Mouse (Mus musculus) liver, embryonic 13.5 days (tissue): ENCODE results near the gene Olfr1512. TPM values are rescaled to one million over a fixed set of nuclear protein-coding genes. Genes with fewer than 3 reads are reported as not detected.

Experiments used
- ATAC-seq: fragments of 200-750 bp; cut with Nextera tagmentation; 2 replicates; pipeline ENCODE4 v1.8.0; 2017; ENCODE audit warnings: low read depth, mild to moderate bottlenecking, moderate number of reproducible peaks, moderate library complexity
- DNase-seq: peaks from one replicate; pipeline ENCODE4 v3.0.0; 2022
- H3K27ac ChIP-seq: fragments of 300-500 bp; sonication (generic); 2 replicates; pipeline ENCODE4 v1.5.1; 2015; ENCODE audit warnings: moderate library complexity, mild to moderate bottlenecking, inconsistent platforms
- H3K27me3 ChIP-seq: fragments of 300-500 bp; sonication (generic); 2 replicates; pipeline ENCODE4 v1.6.1; 2015; ENCODE audit warnings: mild to moderate bottlenecking, inconsistent platforms
- H3K36me3 ChIP-seq: fragments of 300-500 bp; sonication (generic); 2 replicates; pipeline ENCODE4 v1.6.1; 2015; ENCODE audit warnings: mild to moderate bottlenecking, inconsistent platforms
- H3K4me1 ChIP-seq: fragments of 300-500 bp; sonication (generic); replicated peaks from 2 replicates; pipeline ENCODE4 v1.6.1; 2015; ENCODE audit warnings: inconsistent platforms
- H3K4me2 ChIP-seq: fragments of 300-500 bp; sonication (generic); 2 replicates; pipeline ENCODE4 v1.6.1; 2015; ENCODE audit warnings: inconsistent platforms, mild to moderate bottlenecking, moderate library complexity
- H3K4me3 ChIP-seq: fragments of 300-500 bp; sonication (generic); replicated peaks from 2 replicates; pipeline ENCODE4 v1.5.1; 2015; ENCODE audit warnings: mild to moderate bottlenecking, inconsistent platforms
- H3K9ac ChIP-seq: fragments of 300-500 bp; sonication (generic); 2 replicates; pipeline ENCODE4 v1.6.1; 2015; ENCODE audit warnings: mild to moderate bottlenecking, inconsistent platforms
- H3K9me3 ChIP-seq: fragments of 300-500 bp; sonication (generic); replicated peaks from 2 replicates; pipeline ENCODE4 v1.6.1; 2016; ENCODE audit warnings: inconsistent platforms
- WGBS: fragments of 180-500 bp; shearing (Covaris S2); methylation state at CpG from one replicate; pipeline ENCODE4 v1.1.7; 2015; ENCODE audit not compliant: insufficient replicate concordance; 5-methylcytosine and 5-hydroxymethylcytosine counted together
- polyA plus RNA-seq: library from polyadenylated mRNA; unstranded; fragments of >200 nt; fragmentation: Nextera tagmentation; extraction: Ambion mirVana; gene quantifications from 2 replicates; pipeline ENCODE4 v1.2.1, GENCODE M21; 2015

Gene Olfr1512
- polyA plus RNA-seq, 1 experiment from 2014 or later, result not detected

DNA sequence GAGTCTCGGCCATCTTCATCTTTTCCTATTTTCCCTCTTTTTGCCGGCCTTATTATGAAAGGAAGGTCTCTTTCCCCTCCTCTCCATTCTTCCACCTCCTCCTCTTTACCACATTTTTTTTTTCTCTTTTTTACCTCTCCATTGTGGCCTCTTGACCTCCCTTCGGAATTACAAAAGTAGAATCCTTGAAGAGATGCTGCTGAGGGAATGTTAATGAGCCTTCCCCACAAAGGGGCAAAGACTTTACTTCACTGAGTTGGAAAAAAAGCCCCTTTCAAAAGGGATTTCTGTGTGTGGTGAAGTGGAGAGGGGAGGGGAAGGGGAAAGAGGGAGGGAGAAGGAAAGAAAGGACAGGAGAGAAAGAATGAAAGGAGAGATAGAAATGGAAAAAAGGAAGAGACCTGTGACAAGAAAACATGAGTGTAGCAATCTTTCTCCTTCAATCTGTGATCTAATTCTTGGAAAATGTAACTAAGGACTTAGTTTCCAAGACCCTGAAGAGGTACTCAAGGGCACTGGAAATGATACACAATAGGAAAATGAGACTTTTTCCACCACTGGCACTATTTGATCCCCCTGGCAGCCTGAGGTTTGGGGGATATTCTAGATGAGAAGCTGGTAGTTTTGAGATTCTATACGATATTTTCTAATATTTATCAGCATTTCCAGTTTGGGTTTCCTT, 47.8 kb downstream of the Olfr1512 start:
- Histone ChIP-seq H3K9ac (no peak overlapping the region), H3K27ac (no peak overlapping the region), H3K4me3 (no peak overlapping the region), H3K4me1 (no peaks in the 10 kb centered on the region), H3K9me3 (no peaks in the 10 kb centered on the region), H3K4me2 (no peak overlapping the region), H3K27me3 (peaks cover 76% of the 10 kb centered on the region), H3K36me3 (no peaks in the 10 kb centered on the region)
- DNase-seq (no peak), ATAC-seq (no peak)
- 24% methylated on average over 4 of the region's 4 CpGs for WGBS

DNA sequence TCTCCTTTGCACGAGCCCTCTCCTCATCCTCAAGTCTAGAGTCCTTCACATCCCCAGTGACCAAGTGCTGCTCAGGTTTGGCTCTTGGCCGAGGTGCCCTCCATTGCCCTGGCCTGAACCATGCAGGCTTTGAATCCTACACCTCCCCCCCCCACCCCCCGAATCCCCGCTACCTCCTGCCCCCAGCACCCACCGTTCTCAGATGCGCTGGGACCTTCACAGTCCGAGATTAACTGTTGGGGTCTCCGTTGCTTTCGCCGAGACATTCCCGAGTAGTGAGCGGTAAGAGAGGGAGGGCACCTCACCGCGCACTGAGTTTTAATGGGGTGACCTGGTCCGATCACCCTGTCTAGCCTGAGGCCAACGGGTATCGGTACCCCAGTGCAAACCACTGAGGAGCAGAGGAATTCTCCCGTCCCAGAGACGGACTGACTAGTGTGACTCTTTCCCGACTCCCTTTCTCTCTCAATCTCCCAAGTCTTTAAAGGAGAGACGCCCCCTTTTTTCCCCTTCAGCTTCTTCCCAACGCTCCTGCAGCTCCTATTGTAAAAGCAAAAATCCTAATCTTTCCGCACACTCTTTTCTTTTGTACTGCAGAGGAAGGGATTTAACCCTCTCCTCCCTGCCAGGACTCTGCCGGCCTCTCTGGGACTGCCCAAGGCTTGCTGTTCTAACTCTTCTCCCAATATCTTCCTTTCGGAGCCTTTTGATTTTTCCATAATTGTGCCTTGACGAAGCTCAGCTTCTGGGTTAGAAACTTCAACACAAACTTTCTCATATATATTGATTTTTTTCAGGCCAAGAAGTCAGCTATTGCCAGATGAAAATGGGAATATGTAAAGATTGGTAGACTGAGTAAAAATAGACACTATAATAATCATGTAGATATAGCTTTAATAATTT, 50.8 kb downstream of the Olfr1512 start, which contains the start of gene Sall2:
Sall2 (minus strand) TSS at position 853 of the 903 bp plus-strand sequence.
- peaks cover 89% of the 10 kb centered on the region for H3K27me3 ChIP-seq
- peak within 1 kb of the TSS; percentile 26 for H3K4me3 ChIP-seq
- no peaks in the 10 kb centered on the region for H3K36me3 ChIP-seq
- H3K9ac ChIP-seq, result no peak within 1 kb of the TSS
- ATAC-seq (no peak), DNase-seq (no peak)
- H3K4me2 ChIP-seq, result peak within 1 kb of the TSS; percentile 44
- H3K9me3 ChIP-seq, result no peaks in the 10 kb centered on the region
- 4% methylated on average over 26 of the region's 26 CpGs for WGBS
- no peaks in the 10 kb centered on the region for H3K4me1 ChIP-seq
- no peak within 1 kb of the TSS for H3K27ac ChIP-seq

DNA sequence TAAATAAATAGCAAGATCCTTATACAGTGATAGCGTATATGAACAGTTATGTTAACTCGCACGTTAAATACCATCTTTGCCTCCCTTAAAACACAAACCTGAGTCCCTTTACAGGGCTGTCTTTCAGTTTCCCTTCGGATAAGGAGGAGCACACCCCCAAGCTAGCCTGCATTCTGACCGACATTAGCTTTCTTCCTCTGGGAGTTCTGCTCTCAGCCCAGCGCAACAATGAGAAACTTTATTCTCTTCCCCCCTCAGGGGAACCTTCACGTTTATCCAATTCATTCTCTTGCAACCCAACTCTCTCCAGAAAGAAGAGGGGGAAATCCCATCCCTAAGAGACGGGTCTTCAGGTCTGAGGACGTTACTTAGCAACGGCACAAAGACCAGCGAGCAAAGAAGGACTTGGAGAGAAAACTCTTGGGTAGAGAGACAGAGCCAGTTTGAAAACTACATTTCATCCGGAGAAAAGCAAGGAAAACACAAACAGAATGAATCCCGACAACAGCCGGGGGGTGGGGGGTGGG, 51.5 kb downstream of the Olfr1512 start:
- H3K27me3 ChIP-seq, result peaks cover 88% of the 10 kb centered on the region
- no peaks in the 10 kb centered on the region for H3K9me3 ChIP-seq
- peak overlapping the region; percentile 44 for H3K4me2 ChIP-seq
- no peaks in the 10 kb centered on the region for H3K4me1 ChIP-seq
- no peak overlapping the region for H3K9ac ChIP-seq
- no peaks in the 10 kb centered on the region for H3K36me3 ChIP-seq
- WGBS, result 6% methylated on average over 14 of the region's 14 CpGs
- H3K27ac ChIP-seq, result no peak overlapping the region
- DNase-seq (no peak), ATAC-seq (no peak)
- H3K4me3 ChIP-seq, result peak overlapping the region; percentile 26; the same call in 1 of the 2 replicates

DNA sequence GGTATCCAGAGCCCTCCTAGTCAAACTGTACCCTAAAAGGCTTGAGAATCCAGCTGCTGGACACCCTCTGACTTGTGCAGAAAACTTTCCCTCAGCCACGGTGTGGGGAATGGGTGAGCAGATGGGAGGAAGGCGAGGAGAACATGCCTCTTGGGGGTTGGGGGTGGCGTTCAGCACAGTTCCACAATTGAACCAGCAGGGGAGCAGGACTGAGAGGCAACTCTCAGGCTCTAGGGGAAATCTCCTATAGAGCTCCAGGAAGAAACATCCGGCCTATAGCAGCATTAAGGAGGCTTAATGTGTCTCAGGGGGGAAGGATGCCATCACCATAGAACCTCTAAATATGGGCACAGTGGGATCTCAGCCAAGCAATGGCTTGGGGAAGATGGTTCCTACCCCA, 53.1 kb downstream of the Olfr1512 start:
- peaks cover 77% of the 10 kb centered on the region for H3K27me3 ChIP-seq
- no peak for DNase-seq
- no peak for ATAC-seq

More for the DNA sequence above, 53.1 kb downstream of the Olfr1512 start:
- Histone ChIP-seq H3K4me1 (no peaks in the 10 kb centered on the region), H3K9ac (no peak overlapping the region), H3K4me3 (no peak overlapping the region), H3K27ac (no peak overlapping the region), H3K4me2 (no peak overlapping the region), H3K36me3 (no peaks in the 10 kb centered on the region), H3K9me3 (no peaks in the 10 kb centered on the region)
- WGBS, result 14% methylated on average over 4 of the region's 4 CpGs

Other genes starting within 250 kb of the Olfr1512 start
- gene Supt16, start 181.8 kb downstream of the Olfr1512 start, polyA plus RNA-seq, result 45.6 and 51.9 TPM in 2 replicates
- 12.1 TPM in 2 replicates for gene Chd8, start 121.4 kb downstream of the Olfr1512 start, polyA plus RNA-seq
- 19.8 and 20.5 TPM in 2 replicates for gene Tox4, start 100.0 kb downstream of the Olfr1512 start, polyA plus RNA-seq
- 2.6 and 3.0 TPM in 2 replicates for gene Rab2b, start 99.6 kb downstream of the Olfr1512 start, polyA plus RNA-seq
- 20.6 and 21.9 TPM in 2 replicates for gene Mettl3, start 74.0 kb downstream of the Olfr1512 start, polyA plus RNA-seq
- gene Sall2, start 50.4 kb downstream of the Olfr1512 start, polyA plus RNA-seq, result 1.2 and 1.5 TPM in 2 replicates
- not detected in 2 replicates for gene Olfr1513, start 22.8 kb downstream of the Olfr1512 start, polyA plus RNA-seq
- gene Olfr1511, start 18.2 kb upstream of the Olfr1512 start, polyA plus RNA-seq, result not detected in 2 replicates
- gene Olfr1510, start 35.2 kb upstream of the Olfr1512 start, polyA plus RNA-seq, result not detected in 2 replicates
- gene Olfr1509, start 63.8 kb upstream of the Olfr1512 start, polyA plus RNA-seq, result not detected in 2 replicates
- gene Olfr1508, start 88.3 kb upstream of the Olfr1512 start, polyA plus RNA-seq, result not detected in 2 replicates
- gene Olfr1507, start 116.6 kb upstream of the Olfr1512 start, polyA plus RNA-seq, result not detected in 2 replicates